8 mouse cellular contexts compared by ENCODE assay signal in genomic region chr14:60485889-60486274, GRCm38 (mm10).
DNase-seq lines count a peak whose midpoint lies in the region; ATAC-seq and TF ChIP-seq lines count a peak whose summit lies in the region.

No protein-coding gene starts in this region.

- 3% methylated on average over 5 of the region's 5 CpGs for WGBS in heart, embryonic 11.5 days (ENCODE audit: insufficient replicate concordance)
- WGBS in forebrain, embryonic 10.5 days, result under 1% methylated on average over 5 of the region's 5 CpGs
- 2% methylated on average over 5 of the region's 5 CpGs for WGBS in limb, embryonic 11.5 days
- 2% methylated on average over 5 of the region's 5 CpGs for WGBS in small intestine, adult 2 months

- H3K9me3 ChIP-seq in heart, embryonic 11.5 days (replicated peaks; ENCODE audit: control insufficient read depth, low read length), result 0 out of 2 replicates have a peak, but pooled peaks cover 2% of the 10 kb centered on the region
- H3K9me3 ChIP-seq in ES-E14 (ENCODE audit: control insufficient read depth, insufficient read depth, low read depth, low read length), result no peaks in the 10 kb centered on the region
- peaks cover 6% of the 10 kb centered on the region; the same call in 1 of the 2 replicates for H3K9me3 ChIP-seq in forebrain, embryonic 10.5 days
- H3K9me3 ChIP-seq in limb, embryonic 11.5 days (ENCODE audit: control insufficient read depth, low read length), result no peaks in the 10 kb centered on the region

- no peak for ATAC-seq in heart, embryonic 11.5 days (replicated peaks; ENCODE audit: insufficient number of reproducible peaks, low FRiP score, low TSS enrichment)
- ATAC-seq in limb, embryonic 11.5 days (ENCODE audit: insufficient number of reproducible peaks, low FRiP score, low TSS enrichment, low read depth), result peak; percentile 39; the same call in 1 of the 2 replicates

- H3K4me3 ChIP-seq in heart, embryonic 11.5 days (ENCODE audit: low read depth, low read length), result peak overlapping the region; percentile 48
- H3K4me3 ChIP-seq in ES-E14 (ENCODE audit: insufficient read depth in 1 of 2, low read depth in 1 of 2, low read length in 2 of 2, poor library complexity in 1 of 2, severe bottlenecking in 1 of 2), result 0 out of 4 replicates have a peak overlapping the region, but pooled peaks of 1 of the 2 experiments have one; percentile 10
- H3K4me3 ChIP-seq in forebrain, embryonic 10.5 days, result peak overlapping the region; percentile 63
- peak overlapping the region; percentile 18 for H3K4me3 ChIP-seq in limb, embryonic 11.5 days (ENCODE audit: low read depth, low read length)
- peak overlapping the region; percentile 52 for H3K4me3 ChIP-seq in small intestine, adult 2 months (ENCODE audit: low read depth, low read length)

- H3K9ac ChIP-seq in heart, embryonic 11.5 days (ENCODE audit: low read depth, low read length), result no peak overlapping the region
- H3K9ac ChIP-seq in ES-E14 (ENCODE audit: insufficient read depth, low read depth, low read length, poor library complexity, severe bottlenecking), result no peak overlapping the region
- H3K9ac ChIP-seq in limb, embryonic 11.5 days (ENCODE audit: low read length), result no peak overlapping the region

- DNase-seq in heart, adult 9 months (ENCODE audit: low spot score in 2 of 2), result no peak
- DNase-seq in ES-E14 (ENCODE audit: low read depth, low spot score), result no peak
- DNase-seq in forebrain, embryonic 10.5 days (ENCODE audit: extremely low spot score, low spot score), result no peak
- DNase-seq in limb, embryonic 11.5 days (ENCODE audit: low spot score), result no peak
- DNase-seq in ovary, postnatal 14 days (ENCODE audit: low spot score), result no peak
- DNase-seq in adrenal gland, adult 8-10 months, result no peak

- TF ChIP-seq CTCF in small intestine, adult 2 months (IDR thresholded peaks at IDR 0.05; ENCODE audit: extremely low read depth, insufficient read length, insufficient replicate concordance, low read depth, low read length), result no peak

- in situ Hi-C loops in ES-E14 (cut with MboI; ENCODE audit: low sequenced_read_pairs in 2 of 2, unreplicated experiment in 2 of 2), result no loop called here

- TF ChIP-seq POLR2A in small intestine, adult 2 months (IDR thresholded peaks at IDR 0.05; ENCODE audit: low read depth, low read length), result no peak

- H3K27ac ChIP-seq in heart, embryonic 11.5 days (ENCODE audit: low read depth, low read length), result no peak overlapping the region
- no peak overlapping the region for H3K27ac ChIP-seq in ES-E14 (ENCODE audit: insufficient read depth, low read depth, low read length, poor library complexity, severe bottlenecking)
- peak overlapping the region; percentile 92 for H3K27ac ChIP-seq in forebrain, embryonic 10.5 days
- H3K27ac ChIP-seq in limb, embryonic 11.5 days (replicated peaks; ENCODE audit: low read depth, low read length), result no peak overlapping the region
- H3K27ac ChIP-seq in small intestine, adult 2 months (ENCODE audit: insufficient read depth, low read depth, low read length), result no peak overlapping the region

- H3K27me3 ChIP-seq in heart, embryonic 11.5 days (ENCODE audit: control insufficient read depth, insufficient read depth, low read length), result peaks cover 19% of the 10 kb centered on the region
- H3K27me3 ChIP-seq in forebrain, embryonic 10.5 days (ENCODE audit: poor library complexity, severe bottlenecking), result peaks cover 25% of the 10 kb centered on the region
- no peaks in the 10 kb centered on the region for H3K27me3 ChIP-seq in limb, embryonic 11.5 days (ENCODE audit: control insufficient read depth, insufficient read depth, low read length)
- H3K27me3 ChIP-seq in small intestine, adult 2 months (ENCODE audit: control insufficient read depth, insufficient read depth, low read length), result peaks cover 5% of the 10 kb centered on the region; the same call in 1 of the 2 replicates

- H3K4me2 ChIP-seq in heart, embryonic 11.5 days, result peak overlapping the region; percentile 88
- H3K4me2 ChIP-seq in limb, embryonic 11.5 days (ENCODE audit: low read depth, severe bottlenecking), result peak overlapping the region; percentile 67

- H3K4me1 ChIP-seq in heart, embryonic 11.5 days (ENCODE audit: control insufficient read depth, insufficient read depth, low read length), result no peaks in the 10 kb centered on the region
- H3K4me1 ChIP-seq in ES-E14 (ENCODE audit: control insufficient read depth in 2 of 2, insufficient read depth in 2 of 2, low read length in 2 of 2, poor library complexity in 1 of 2), result peaks cover 0 to 4% of the 10 kb centered on the region in 2 experiments; a peak in 2 of 4 replicates
- H3K4me1 ChIP-seq in forebrain, embryonic 10.5 days, result peaks cover 39% of the 10 kb centered on the region
- H3K4me1 ChIP-seq in limb, embryonic 11.5 days (ENCODE audit: control insufficient read depth, insufficient read depth, low read length), result no peaks in the 10 kb centered on the region; the same call in none of the 2 replicates
- peaks cover 6% of the 10 kb centered on the region for H3K4me1 ChIP-seq in small intestine, adult 2 months (ENCODE audit: control insufficient read depth, insufficient read depth, insufficient read length, low read length)

- no peaks in the 10 kb centered on the region for H3K36me3 ChIP-seq in heart, embryonic 11.5 days (ENCODE audit: control insufficient read depth, insufficient read depth, low read length)
- no peaks in the 10 kb centered on the region for H3K36me3 ChIP-seq in ES-E14 (ENCODE audit: control insufficient read depth, insufficient read depth, low read length, poor library complexity, severe bottlenecking)
- H3K36me3 ChIP-seq in forebrain, embryonic 10.5 days (replicated peaks), result peaks cover 12% of the 10 kb centered on the region
- H3K36me3 ChIP-seq in limb, embryonic 11.5 days (ENCODE audit: control insufficient read depth, insufficient read depth, low read length), result no peaks in the 10 kb centered on the region
- no peaks in the 10 kb centered on the region for H3K36me3 ChIP-seq in small intestine, adult 2 months (ENCODE audit: control insufficient read depth, insufficient read depth, low read length)

TF ChIP-seq in ES-E14, 5 proteins besides CTCF, POLR2A, EP300 and RAD21:
- TF ChIP-seq HCFC1 (IDR thresholded peaks at IDR 0.05; ENCODE audit: borderline replicate concordance, insufficient read depth, low read length) (no peak), ZC3H11A (IDR thresholded peaks at IDR 0.05; ENCODE audit: borderline replicate concordance, low read depth, low read length) (peak; percentile 39; the same call in 1 of the 2 replicates), CHD2 (IDR thresholded peaks at IDR 0.05; ENCODE audit: low read depth, low read length) (no peak), ZNF384 (IDR thresholded peaks at IDR 0.05; ENCODE audit: low read depth, low read length) (no peak), MAFK (IDR thresholded peaks at IDR 0.05; ENCODE audit: insufficient read depth, low read depth, low read length) (no peak)
